Mouse (Mus musculus) forebrain, embryonic 11.5 days (tissue): ENCODE measurements around the gene Pkm. TPM values are rescaled to one million over a fixed set of nuclear protein-coding genes. Genes with fewer than 3 reads are reported as not detected.

Source experiments
- ATAC-seq: fragments of 200-750 bp; cut with Nextera tagmentation; replicated peaks from 2 replicates; pipeline ENCODE4 v1.8.0; 2017; ENCODE audit warnings: moderate TSS enrichment; ENCODE audit not compliant: low FRiP score
- DNase-seq: peaks from one replicate; pipeline ENCODE4 v3.0.0-alpha.2; 2017; ENCODE audit warnings: low spot score
- H3K27ac ChIP-seq: fragments of 300-500 bp; sonication (generic); 2 replicates; pipeline ENCODE4 v1.5.1; 2014; ENCODE audit warnings: low read depth, low read length
- H3K27me3 ChIP-seq: fragments of 300-500 bp; sonication (generic); 2 replicates; pipeline ENCODE4 v1.6.1; 2014; ENCODE audit warnings: mild to moderate bottlenecking, low read length, mixed read lengths; ENCODE audit not compliant: control insufficient read depth, insufficient read depth
- H3K36me3 ChIP-seq: fragments of 300-500 bp; sonication (generic); 2 replicates; pipeline ENCODE4 v1.6.1; 2014; ENCODE audit warnings: mild to moderate bottlenecking, low read length, moderate library complexity, mixed read lengths; ENCODE audit not compliant: control insufficient read depth, insufficient read depth
- H3K4me1 ChIP-seq: fragments of 300-500 bp; sonication (generic); replicated peaks from 2 replicates; pipeline ENCODE4 v1.6.1; 2014; ENCODE audit warnings: low read length, mixed read lengths; ENCODE audit not compliant: control insufficient read depth, insufficient read depth
- H3K4me2 ChIP-seq: fragments of 300-500 bp; sonication (generic); 2 replicates; pipeline ENCODE4 v1.6.1; 2014; ENCODE audit warnings: low read depth, mild to moderate bottlenecking, low read length, moderate library complexity, mixed read lengths; ENCODE audit not compliant: severe bottlenecking
- H3K4me3 ChIP-seq: fragments of 300-500 bp; sonication (generic); 2 replicates; pipeline ENCODE4 v1.5.1; 2014; ENCODE audit warnings: low read depth, low read length
- H3K9ac ChIP-seq: fragments of 300-500 bp; sonication (generic); 2 replicates; pipeline ENCODE4 v1.6.1; 2014; ENCODE audit warnings: low read length
- H3K9me3 ChIP-seq: fragments of 300-500 bp; sonication (generic); 2 replicates; pipeline ENCODE4 v1.6.1; 2016; ENCODE audit warnings: low read length, mixed read lengths; ENCODE audit not compliant: control insufficient read depth
- WGBS: fragments of 180-500 bp; shearing (Covaris S2); extraction: QIAGEN DNeasy Blood & Tissue Kit; methylation state at CpG from one replicate; pipeline ENCODE4 v1.1.7; 2014; 5-methylcytosine and 5-hydroxymethylcytosine counted together
- polyA plus RNA-seq: library from polyadenylated mRNA; unstranded; fragments of >200 nt; fragmentation: Nextera tagmentation; extraction: Ambion mirVana; gene quantifications from 2 replicates; pipeline ENCODE4 v1.2.1, GENCODE M21; 2014

Gene Pkm
- polyA plus RNA-seq, 1 experiment from 2014 or later: 2,195 TPM

DNA sequence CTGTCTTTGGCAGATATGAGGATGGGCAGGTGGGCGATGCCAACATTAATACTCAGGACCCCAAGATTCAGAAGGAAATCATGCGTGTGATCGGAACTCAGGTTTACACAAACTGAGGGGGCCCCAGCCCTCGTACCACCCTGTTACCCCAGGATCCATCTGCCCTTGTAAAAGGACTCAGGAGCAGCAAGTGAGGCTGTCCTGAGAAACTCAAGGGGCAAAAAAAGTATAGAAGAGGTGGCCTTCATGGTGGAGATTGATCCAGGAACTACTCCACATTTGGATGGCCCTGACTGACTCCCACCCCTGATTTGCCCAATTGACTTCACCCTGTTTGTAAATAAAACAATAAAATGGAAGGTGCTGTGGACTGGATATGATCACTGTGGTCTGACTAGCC, 6.3 kb upstream of the Pkm start:
- ATAC-seq (no peak), DNase-seq (no peak)
- WGBS: 97% methylated on average over 4 of the region's 4 CpGs
- no peaks in the 10 kb centered on the region for H3K9me3 ChIP-seq
- no peaks in the 10 kb centered on the region for H3K4me1 ChIP-seq
- H3K4me2 ChIP-seq: no peak overlapping the region
- no peaks in the 10 kb centered on the region for H3K27me3 ChIP-seq
- no peak overlapping the region for H3K9ac ChIP-seq
- H3K36me3 ChIP-seq: peaks cover 6% of the 10 kb centered on the region; the same call in 1 of the 2 replicates
- H3K4me3 ChIP-seq: no peak overlapping the region
- no peak overlapping the region for H3K27ac ChIP-seq

DNA sequence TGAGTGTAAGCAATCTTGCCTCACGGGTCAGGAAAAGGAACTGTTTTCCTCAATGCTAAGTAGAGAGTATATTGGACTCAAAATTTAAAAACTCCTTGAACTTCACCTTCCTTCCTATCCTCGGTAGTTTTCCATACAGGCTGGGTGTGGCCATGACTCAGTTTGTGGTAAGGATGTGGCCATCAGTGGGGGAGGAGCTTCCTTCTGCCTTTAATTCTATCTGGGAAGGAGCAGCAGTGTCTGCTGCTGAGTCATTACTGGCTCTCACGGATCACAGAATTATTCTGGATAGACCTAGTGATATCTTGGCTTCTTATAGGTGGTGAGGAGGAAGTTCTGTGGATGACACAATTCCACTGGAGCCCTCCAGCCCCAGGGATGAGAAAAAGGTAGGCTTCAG, 2.8 kb upstream of the Pkm start:
- Histone ChIP-seq H3K9ac (no peak overlapping the region), H3K9me3 (no peaks in the 10 kb centered on the region), H3K27me3 (no peaks in the 10 kb centered on the region), H3K4me2 (no peak overlapping the region), H3K4me3 (no peak overlapping the region), H3K4me1 (0 out of 2 replicates have a peak, but pooled peaks cover 1% of the 10 kb centered on the region), H3K36me3 (peaks cover 6% of the 10 kb centered on the region; the same call in 1 of the 2 replicates), H3K27ac (no peak overlapping the region)
- ATAC-seq: no peak
- WGBS: 43% methylated on average over 3 of the region's 3 CpGs
- no peak for DNase-seq

DNA sequence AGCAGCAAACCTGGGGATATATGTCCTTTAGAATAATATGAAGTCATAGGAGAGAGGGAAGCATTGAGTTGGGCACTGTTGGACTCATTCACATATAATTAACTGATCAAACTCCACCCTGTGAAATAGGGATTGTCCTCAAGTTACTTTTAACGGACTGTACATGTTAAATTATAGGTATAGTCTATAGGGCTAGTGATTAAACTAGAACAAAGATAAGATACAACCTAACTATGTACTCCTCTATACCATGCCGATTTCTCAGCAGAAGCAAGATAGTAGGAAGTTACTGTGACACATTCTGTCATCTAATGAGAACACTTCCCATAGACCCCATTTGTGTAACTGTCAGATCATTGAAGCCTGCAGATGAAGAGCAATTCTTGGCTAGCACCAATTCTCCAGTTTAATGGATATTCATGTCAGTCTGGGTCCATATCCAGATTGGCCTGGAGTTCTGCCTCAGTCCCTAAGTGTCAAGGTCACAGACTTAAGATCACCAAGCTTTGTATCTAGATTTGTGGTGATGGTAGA, 1.7 kb upstream of the Pkm start:
- Histone ChIP-seq H3K4me1 (0 out of 2 replicates have a peak, but pooled peaks cover 3% of the 10 kb centered on the region), H3K9me3 (no peaks in the 10 kb centered on the region), H3K27ac (no peak overlapping the region), H3K9ac (no peak overlapping the region), H3K27me3 (no peaks in the 10 kb centered on the region), H3K4me2 (no peak overlapping the region), H3K36me3 (peaks cover 6% of the 10 kb centered on the region; the same call in 1 of the 2 replicates), H3K4me3 (no peak overlapping the region)
- ATAC-seq (no peak), DNase-seq (no peak)
- 86% methylated on average over 2 of the region's 2 CpGs for WGBS

DNA sequence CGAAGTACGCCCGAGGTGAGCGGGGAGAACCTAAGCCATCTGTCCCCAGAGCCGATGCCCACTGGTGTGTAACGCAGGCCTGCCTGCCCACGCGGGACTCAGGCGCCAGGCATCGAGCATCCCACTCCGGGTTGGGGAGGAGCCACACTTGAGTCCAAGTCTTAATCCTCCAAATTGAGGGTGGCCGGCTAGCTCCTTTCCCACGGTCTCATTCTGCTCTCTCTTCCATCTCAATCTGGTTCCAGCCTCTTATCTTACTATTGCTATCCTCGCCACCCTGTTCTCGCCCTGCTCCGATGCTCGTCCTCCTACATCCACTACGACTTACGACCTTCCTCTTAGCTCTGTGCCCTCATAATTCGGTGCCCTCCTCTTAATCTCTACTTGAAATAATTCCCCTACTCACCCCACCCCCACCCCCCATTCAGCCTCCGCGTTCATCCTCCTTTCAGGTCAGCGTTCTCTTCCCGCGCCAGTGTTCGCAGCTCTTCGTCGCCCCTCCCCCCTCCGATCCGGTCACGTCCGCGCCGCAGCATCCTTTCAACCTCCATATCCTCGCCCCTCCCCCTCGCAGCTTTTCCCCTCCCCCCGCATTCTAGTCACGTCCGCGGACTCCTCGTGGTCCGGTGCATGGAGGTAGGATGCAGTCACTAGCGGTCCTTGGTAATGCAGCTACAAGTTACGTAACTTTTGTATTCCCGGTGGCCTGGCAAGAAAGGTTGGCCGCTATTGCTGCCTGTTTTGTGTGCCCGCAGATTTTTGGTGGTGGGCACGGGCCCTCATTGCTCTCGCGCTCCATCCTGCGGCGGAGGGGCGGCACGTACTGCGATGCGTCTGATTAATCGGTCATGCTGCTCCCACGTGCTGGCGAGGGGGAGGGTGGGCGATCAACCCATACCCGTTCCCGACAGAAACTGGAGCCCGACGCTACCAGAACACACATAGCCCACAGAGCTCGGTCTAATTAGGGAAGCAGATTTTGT, 758 bp downstream of the Pkm start:
- WGBS: under 1% methylated on average over 65 of the region's 65 CpGs
- Histone ChIP-seq H3K27ac (peak overlapping the region; percentile 98), H3K27me3 (no peaks in the 10 kb centered on the region), H3K4me2 (peak overlapping the region; percentile 53), H3K4me3 (peak overlapping the region; percentile 84), H3K36me3 (no peaks in the 10 kb centered on the region; the same call in 1 of the 2 replicates), H3K9ac (peak overlapping the region; percentile 97), H3K9me3 (no peaks in the 10 kb centered on the region), H3K4me1 (peaks cover 18% of the 10 kb centered on the region; the same call in 1 of the 2 replicates)
- DNase-seq: peak; percentile 98
- peak; percentile 66 for ATAC-seq

DNA sequence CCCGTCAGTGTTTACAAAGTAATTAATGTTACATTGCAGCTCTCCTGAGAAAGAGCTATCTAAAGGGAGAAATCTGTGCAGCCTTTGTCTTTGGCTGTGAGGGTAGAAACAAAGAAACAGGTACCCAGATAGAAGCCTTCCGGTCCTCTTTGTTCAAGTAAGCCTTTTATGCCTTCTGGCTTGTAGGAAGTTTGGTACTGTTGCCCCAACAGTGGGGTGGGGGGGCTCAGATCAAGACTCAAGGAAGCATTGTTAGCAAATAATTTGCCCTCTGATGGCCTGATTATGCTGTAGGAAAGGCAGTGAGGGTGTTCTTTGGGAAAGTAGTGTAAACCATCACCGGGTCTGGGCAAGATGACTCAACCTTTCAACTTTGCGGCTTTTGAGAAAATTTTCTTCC, 2.0 kb downstream of the Pkm start:
- peaks cover 2% of the 10 kb centered on the region for H3K36me3 ChIP-seq
- no peaks in the 10 kb centered on the region for H3K27me3 ChIP-seq
- ATAC-seq (no peak), DNase-seq (no peak)
- peak overlapping the region; percentile 98; the same call in 1 of the 2 replicates for H3K27ac ChIP-seq
- 2% methylated on average over 4 of the region's 4 CpGs for WGBS
- peak overlapping the region; percentile 53 for H3K4me2 ChIP-seq
- peak overlapping the region; percentile 97 for H3K9ac ChIP-seq
- peak overlapping the region; percentile 84 for H3K4me3 ChIP-seq
- peaks cover 20% of the 10 kb centered on the region; the same call in 1 of the 2 replicates for H3K4me1 ChIP-seq
- H3K9me3 ChIP-seq: no peaks in the 10 kb centered on the region

DNA sequence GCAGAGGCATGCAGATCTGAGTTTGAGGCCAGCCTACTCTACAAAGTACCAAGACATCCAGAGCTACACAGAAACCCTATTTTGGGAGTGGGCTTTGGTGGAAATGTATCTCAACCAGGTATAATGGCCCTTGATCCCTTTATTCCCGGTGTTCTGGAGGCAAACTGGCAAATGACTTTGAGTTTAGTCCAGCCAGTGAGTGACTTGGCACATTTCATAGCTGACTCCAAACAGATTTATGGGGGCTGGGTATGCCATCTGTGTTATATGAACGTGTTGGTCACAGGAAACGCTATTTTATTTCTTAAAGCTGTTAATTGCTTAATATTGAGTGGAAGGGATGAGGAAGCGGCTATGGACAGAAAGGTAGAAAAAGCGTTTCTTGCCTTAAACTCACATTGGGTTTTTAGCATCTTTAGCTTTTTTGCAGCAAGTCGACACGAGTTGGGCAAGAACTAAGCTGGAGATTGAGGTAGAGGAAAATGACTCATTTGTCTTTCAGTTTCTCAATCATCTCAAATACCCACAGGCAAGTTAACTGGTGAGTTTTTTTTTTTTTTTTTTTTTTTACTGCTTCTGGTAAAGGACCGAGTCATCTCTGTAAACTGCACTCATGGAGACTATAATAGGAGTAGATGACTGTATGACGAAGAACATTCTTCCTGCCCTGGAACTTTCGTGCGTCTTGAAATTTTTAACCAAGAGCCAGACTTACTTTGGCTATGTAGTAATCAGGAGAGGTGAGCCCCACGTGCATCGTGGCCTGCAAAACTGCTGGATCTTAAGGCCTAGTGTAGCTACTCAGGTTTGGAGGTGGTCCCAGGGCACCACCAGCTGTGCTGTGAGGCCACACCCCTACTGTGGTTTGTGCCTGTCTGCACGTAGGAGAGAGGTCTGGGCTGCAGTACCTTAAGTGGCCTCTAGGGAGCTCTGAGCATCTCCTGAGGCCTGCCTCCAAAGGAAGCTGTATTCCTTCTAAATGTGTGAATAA, 3.2 kb downstream of the Pkm start:
- no peaks in the 10 kb centered on the region for H3K27me3 ChIP-seq
- peak overlapping the region; percentile 20; the same call in 1 of the 2 replicates for H3K27ac ChIP-seq
- peaks cover 6% of the 10 kb centered on the region for H3K36me3 ChIP-seq
- no peaks in the 10 kb centered on the region for H3K9me3 ChIP-seq
- WGBS: 22% methylated on average over 14 of the region's 14 CpGs
- H3K4me1 ChIP-seq: peaks cover 22% of the 10 kb centered on the region; the same call in 1 of the 2 replicates
- peak overlapping the region; percentile 53 for H3K4me2 ChIP-seq
- peak overlapping the region; percentile 84 for H3K4me3 ChIP-seq
- ATAC-seq: peak; percentile 27; the same call in 1 of the 2 replicates
- peak; percentile 94 for DNase-seq
- H3K9ac ChIP-seq: peak overlapping the region; percentile 97

DNA sequence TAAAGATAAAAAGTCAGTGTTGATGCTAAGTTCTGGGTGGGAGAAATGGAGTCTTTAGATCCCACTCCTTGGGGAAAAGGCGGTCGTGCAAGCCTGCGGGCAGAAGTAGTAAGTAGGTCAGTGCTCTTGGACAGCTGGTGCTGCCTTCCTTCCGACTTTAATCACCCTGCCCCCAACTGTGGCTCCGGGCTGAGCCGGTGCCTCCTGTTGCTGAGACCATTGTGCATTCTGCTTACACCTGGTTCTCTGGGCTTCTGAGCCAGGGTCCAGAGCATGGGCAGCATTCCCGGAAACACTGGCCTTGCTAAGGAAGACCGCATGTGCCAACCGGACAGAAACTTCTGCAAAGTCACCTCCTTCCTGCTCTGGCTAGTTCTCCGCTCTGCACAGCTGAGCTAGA, 4.3 kb downstream of the Pkm start:
- H3K27ac ChIP-seq: no peak overlapping the region
- peaks cover 14% of the 10 kb centered on the region for H3K36me3 ChIP-seq
- H3K4me2 ChIP-seq: peak overlapping the region; percentile 53
- no peaks in the 10 kb centered on the region for H3K27me3 ChIP-seq
- 62% methylated on average over 10 of the region's 10 CpGs for WGBS
- DNase-seq: no peak
- no peak overlapping the region for H3K9ac ChIP-seq
- no peaks in the 10 kb centered on the region for H3K9me3 ChIP-seq
- H3K4me3 ChIP-seq: peak overlapping the region; percentile 84
- ATAC-seq: no peak
- peaks cover 22% of the 10 kb centered on the region; the same call in 1 of the 2 replicates for H3K4me1 ChIP-seq
